Mouse (Mus musculus) cerebellum, postnatal 10 days (tissue): ENCODE data around the gene Efna1.

Source experiments
- DNase-seq, 2 experiments: peaks; one replicate each; pipeline ENCODE4 v3.0.0; 2021; ENCODE audit warnings: mixed read lengths in 2 of 2

Efna1 gene

GRCm38 (mm10) chr3:89278107-89278506 is 2.8 kb downstream of the Efna1 start:
- peak; percentile 48 for DNase-seq

DNA sequence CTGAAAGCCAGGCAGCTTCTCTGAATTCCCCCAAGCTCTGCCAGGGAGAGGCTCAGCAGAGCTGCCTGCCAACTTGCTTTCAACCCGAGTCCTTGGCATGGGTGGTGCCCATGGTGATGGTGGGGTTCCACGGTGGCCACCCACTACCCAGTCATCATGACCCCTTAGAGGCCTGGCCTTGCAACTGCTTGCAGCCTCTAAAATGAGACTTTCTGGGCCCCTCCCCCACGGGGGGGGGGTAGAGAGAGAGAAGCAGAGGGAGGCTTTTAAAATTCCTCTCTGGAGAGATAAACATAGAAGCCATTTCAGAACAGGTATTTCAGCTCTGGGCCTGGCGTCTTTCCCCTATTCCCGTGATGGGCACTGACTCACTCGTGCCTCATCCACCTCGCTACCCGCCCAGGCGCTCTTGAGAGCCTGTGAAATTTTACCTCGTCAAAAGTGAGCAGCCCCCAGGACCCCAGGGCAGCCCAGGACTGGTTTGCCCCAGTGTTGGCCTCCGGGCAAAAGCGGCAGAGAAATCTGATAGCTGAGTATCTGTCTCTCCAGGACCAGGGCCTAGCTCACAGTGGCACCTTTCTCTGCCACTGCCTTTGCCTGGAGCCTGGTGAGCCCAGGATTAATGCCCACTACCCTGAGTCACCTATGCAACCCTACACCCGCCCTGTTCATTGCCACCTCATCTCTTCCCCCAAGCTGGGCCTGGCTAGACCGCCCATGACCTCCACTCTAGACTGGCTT is 3.5 kb downstream of the Efna1 start:
- peak; percentile 45 to 50 for DNase-seq

GRCm38 (mm10) chr3:89276061-89276460 is 4.9 kb downstream of the Efna1 start:
- DNase-seq, result no peak

DNA sequence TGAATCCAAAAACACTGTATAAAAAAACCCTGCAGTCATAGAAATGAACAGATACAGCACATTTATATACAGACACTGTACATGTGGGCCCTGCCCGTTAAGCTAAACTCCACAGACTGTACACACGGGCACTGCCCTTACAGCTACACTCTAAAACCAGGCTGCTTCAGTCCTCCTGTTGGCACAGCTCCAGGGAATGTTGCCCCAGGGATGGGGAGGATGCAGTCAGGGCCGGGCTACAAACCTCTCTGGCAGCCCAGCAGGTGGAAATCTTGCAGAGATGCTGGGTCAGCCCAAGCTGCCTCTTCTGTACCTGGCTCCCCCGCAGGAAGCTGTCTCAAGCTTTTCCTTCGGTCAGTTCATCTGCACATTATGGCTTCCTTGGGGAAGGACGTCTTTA is 9.2 kb downstream of the Efna1 start:
- peak; percentile 62 to 65 for DNase-seq

GRCm38 (mm10) chr3:89270891-89271290 is 10.1 kb downstream of the Efna1 start:
- DNase-seq, result peak; percentile 69 to 70

GRCm38 (mm10) chr3:89270051-89270755 is 10.7 kb downstream of the Efna1 start, which contains the start of gene Slc50a1:
TSS of gene Slc50a1 (minus strand) at chr3:89270570.
- peak; percentile 95 to 96 for DNase-seq

- DNase-seq, result no peak
These were observed 12.0 kb downstream of the Efna1 start for GRCm38 (mm10) chr3:89268916-89269315.

- peak; percentile 86 for DNase-seq
These were observed 14.5 kb downstream of the Efna1 start for GRCm38 (mm10) chr3:89266439-89266893.

GRCm38 (mm10) chr3:89262417-89262816 is 18.5 kb downstream of the Efna1 start:
- DNase-seq, result no peak

GRCm38 (mm10) chr3:89260211-89260610 is 20.7 kb downstream of the Efna1 start:
- DNase-seq, result no peak

- no peak for DNase-seq
These were observed 21.9 kb downstream of the Efna1 start, which contains the start of gene Dpm3 for GRCm38 (mm10) chr3:89259076-89259475. TSS of gene Dpm3 (plus strand) at chr3:89259358.

DNA sequence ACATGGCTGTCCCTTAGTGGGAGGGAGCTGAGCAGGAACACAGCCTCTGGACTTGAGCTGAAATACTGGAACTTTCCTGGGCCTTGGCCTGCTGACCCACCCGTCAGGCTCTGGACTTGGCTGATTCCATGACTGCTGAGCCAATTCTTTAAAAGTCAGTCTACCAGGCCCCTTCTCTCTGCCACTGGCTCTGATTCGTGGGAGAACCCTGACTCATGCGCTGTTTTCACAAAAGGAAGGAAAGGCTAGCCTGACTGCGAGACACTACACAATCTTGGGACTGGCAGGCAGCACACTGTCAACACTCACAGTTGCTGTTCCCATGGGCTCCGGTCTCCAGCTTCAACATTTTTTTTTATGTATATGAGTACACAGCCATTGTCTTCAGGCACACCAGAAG is 24.8 kb downstream of the Efna1 start:
- DNase-seq, result no peak

DNA sequence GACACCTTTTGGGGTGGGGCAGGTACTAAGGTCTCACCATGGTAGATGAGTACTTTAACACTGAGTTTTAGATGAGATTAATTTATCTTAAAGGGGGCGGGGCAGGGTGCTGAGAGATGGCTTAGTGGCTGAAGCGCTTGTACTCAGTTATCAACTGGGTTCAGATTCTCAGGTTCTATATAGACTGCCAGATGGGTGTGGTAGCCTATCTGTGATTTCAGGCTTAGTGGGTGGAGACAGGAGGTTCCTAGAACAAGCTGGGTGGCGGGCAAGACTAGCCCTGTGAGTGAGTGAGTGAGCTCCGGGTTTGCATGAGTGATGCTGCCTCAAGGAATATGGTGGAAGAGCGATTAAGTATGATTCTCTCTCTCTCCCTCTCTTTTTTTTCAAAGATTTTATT is 25.9 kb downstream of the Efna1 start:
- DNase-seq, result no peak

DNA sequence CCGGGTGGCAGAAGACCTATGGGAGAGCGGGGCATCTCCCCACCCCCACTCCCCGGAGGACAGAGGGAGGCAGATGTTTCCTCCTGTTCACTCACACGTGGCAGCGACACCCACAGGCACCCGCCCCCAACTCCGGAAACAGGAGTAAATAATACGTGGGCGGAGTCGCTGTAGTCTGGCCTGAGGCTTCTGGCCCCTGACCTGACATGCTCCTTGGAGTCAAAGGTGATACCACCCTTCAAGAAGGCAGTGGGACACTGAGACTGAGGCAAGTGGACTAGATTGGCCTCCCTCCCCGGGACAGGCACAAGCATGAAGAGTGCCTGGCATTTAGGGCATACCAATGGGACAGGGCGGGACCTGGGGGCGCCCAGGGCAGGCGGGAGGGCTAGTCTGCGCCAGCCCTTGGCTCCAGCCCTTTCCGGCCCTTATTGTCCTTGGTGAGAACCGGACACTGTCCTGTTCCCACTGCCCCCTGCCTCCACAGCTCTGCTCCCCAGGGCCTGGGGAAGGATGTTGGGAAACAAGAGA is 29.5 kb downstream of the Efna1 start:
- DNase-seq, result peak in 1 of 2 experiments; percentile 37

DNA sequence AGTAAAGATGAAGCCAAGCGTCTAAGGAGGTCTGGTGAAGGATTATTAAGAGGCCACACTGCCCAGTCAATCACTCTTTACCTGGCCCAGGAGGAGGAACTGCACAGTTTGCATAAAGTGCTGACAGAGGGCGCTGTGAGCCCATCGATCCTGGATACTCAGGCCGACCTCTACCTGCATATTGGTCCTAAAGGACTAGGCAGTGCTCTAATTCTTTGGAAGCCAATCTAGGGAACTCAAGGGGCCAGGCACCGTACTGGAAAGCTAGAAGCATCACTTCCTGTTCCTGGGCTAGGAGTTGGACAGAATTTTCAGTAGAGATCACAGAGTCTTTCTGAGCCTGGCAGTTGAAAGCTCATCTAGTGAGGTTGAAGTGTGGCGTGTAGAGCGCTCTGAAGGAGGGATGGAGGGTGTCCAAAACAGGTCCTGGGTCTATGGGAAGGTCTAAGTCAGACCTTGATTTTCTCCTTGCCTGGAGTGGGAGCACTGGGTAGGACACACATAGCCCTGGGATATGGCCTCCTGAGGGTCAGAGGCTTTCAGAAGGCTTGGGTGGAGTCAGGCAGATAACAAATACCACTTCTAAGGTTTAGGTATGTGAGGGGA is 30.4 kb downstream of the Efna1 start:
- peak; percentile 83 to 88 for DNase-seq

GRCm38 (mm10) chr3:89247466-89247865 is 33.5 kb downstream of the Efna1 start:
- DNase-seq, result no peak

GRCm38 (mm10) chr3:89246261-89247100 is 34.5 kb downstream of the Efna1 start, which contains the start of gene Trim46:
TSS of gene Trim46 (minus strand) at chr3:89246309.
- peak; percentile 97 for DNase-seq

GRCm38 (mm10) chr3:89245688-89246171 is 35.2 kb downstream of the Efna1 start, which contains the start of gene Krtcap2:
TSS of gene Krtcap2 (plus strand) at chr3:89245966.
- DNase-seq, result peak; percentile 89 to 90

- peak; percentile 97 for DNase-seq
These were observed 35.8 kb downstream of the Efna1 start for GRCm38 (mm10) chr3:89244982-89245687.

- DNase-seq, result peak; percentile 81 to 84
These were observed 36.6 kb downstream of the Efna1 start for GRCm38 (mm10) chr3:89244158-89244981.
